Mouse (Mus musculus) intestine, embryonic 15.5 days (tissue): ENCODE measurements at regions not wholly inside any gene's neighbourhood (a gene's known extent, or its start where the extent isn't known, plus 50 kb on each side); places are given as distances from the start of the nearest gene placed in this dataset.
"Not testable (repeated sequence)": the region's sequence is repeated elsewhere in the genome, so short reads cannot be mapped to it uniquely, and the experiment has no call there.

ENCODE experiments used
- ATAC-seq: fragments of 200-750 bp; cut with Nextera tagmentation; 2 replicates; pipeline ENCODE4 v1.8.0; 2017; ENCODE audit warnings: moderate TSS enrichment, moderate library complexity
- H3K27ac ChIP-seq: fragments of 300-500 bp; sonication (generic); 2 replicates; pipeline ENCODE4 v1.5.1; 2015; ENCODE audit warnings: mild to moderate bottlenecking, inconsistent platforms
- H3K27me3 ChIP-seq: fragments of 300-500 bp; sonication (generic); replicated peaks from 2 replicates; pipeline ENCODE4 v1.6.1; 2015; ENCODE audit warnings: inconsistent platforms
- H3K36me3 ChIP-seq: fragments of 300-500 bp; sonication (generic); 2 replicates; pipeline ENCODE4 v1.6.1; 2015; ENCODE audit warnings: inconsistent platforms
- H3K4me1 ChIP-seq: fragments of 300-500 bp; sonication (generic); replicated peaks from 2 replicates; pipeline ENCODE4 v1.6.1; 2015; ENCODE audit warnings: inconsistent platforms
- H3K4me2 ChIP-seq: fragments of 300-500 bp; sonication (generic); replicated peaks from 2 replicates; pipeline ENCODE4 v1.6.1; 2015; ENCODE audit warnings: mild to moderate bottlenecking, inconsistent platforms
- H3K4me3 ChIP-seq: fragments of 300-500 bp; sonication (generic); replicated peaks from 2 replicates; pipeline ENCODE4 v1.5.1; 2015; ENCODE audit warnings: inconsistent platforms
- H3K9ac ChIP-seq: fragments of 300-500 bp; sonication (generic); 2 replicates; pipeline ENCODE4 v1.6.1; 2015; ENCODE audit warnings: inconsistent platforms
- H3K9me3 ChIP-seq: fragments of 300-500 bp; sonication (generic); 2 replicates; pipeline ENCODE4 v1.6.1; 2016; ENCODE audit warnings: inconsistent platforms
- WGBS: fragments of 180-500 bp; shearing (Covaris S2); methylation state at CpG from one replicate; pipeline ENCODE4 v1.1.7; 2015; 5-methylcytosine and 5-hydroxymethylcytosine counted together

- no peaks in the 10 kb centered on the region for H3K4me1 ChIP-seq
- H3K27ac ChIP-seq: no peak overlapping the region
- H3K27me3 ChIP-seq: no peaks in the 10 kb centered on the region
- ATAC-seq: no peak
- no peaks in the 10 kb centered on the region for H3K36me3 ChIP-seq
- no peaks in the 10 kb centered on the region for H3K9me3 ChIP-seq
- H3K4me2 ChIP-seq: no peak overlapping the region
- no peak overlapping the region for H3K9ac ChIP-seq
- no peak overlapping the region for H3K4me3 ChIP-seq
- 68% methylated on average over 8 of the region's 8 CpGs for WGBS
Measured at GRCm38 (mm10) chr12:40898414-40899027, 125.4 kb upstream of the Immp2l start.

- ATAC-seq: no peak
- Histone ChIP-seq H3K36me3 (no peaks in the 10 kb centered on the region), H3K4me3 (no peak overlapping the region), H3K9me3 (no peaks in the 10 kb centered on the region), H3K4me2 (no peak overlapping the region), H3K27ac (no peak overlapping the region), H3K9ac (no peak overlapping the region), H3K4me1 (no peaks in the 10 kb centered on the region), H3K27me3 (no peaks in the 10 kb centered on the region)
- 84% methylated on average over 1 of the region's 1 CpGs for WGBS
Measured at GRCm38 (mm10) chr12:40905650-40906338, 118.1 kb upstream of the Immp2l start.

GRCm38 (mm10) chr12:40906807-40907206 is 117.1 kb upstream of the Immp2l start:
- Histone ChIP-seq H3K9me3 (no peaks in the 10 kb centered on the region), H3K4me2 (no peak overlapping the region), H3K36me3 (no peaks in the 10 kb centered on the region), H3K9ac (no peak overlapping the region), H3K27me3 (no peaks in the 10 kb centered on the region), H3K4me3 (no peak overlapping the region), H3K4me1 (no peaks in the 10 kb centered on the region), H3K27ac (no peak overlapping the region)
- ATAC-seq: peak; percentile 72
- WGBS: 65% methylated on average over 2 of the region's 2 CpGs

- no peaks in the 10 kb centered on the region for H3K36me3 ChIP-seq
- H3K4me3 ChIP-seq: no peak overlapping the region
- H3K4me1 ChIP-seq: no peaks in the 10 kb centered on the region
- H3K27me3 ChIP-seq: no peaks in the 10 kb centered on the region
- WGBS: 46% methylated on average over 9 of the region's 9 CpGs
- no peak overlapping the region for H3K4me2 ChIP-seq
- no peaks in the 10 kb centered on the region for H3K9me3 ChIP-seq
- H3K27ac ChIP-seq: no peak overlapping the region
- H3K9ac ChIP-seq: no peak overlapping the region
- peak; percentile 78 for ATAC-seq
Measured at GRCm38 (mm10) chr12:40908809-40909795, 114.8 kb upstream of the Immp2l start.

GRCm38 (mm10) chr12:40917486-40917885 is 106.4 kb upstream of the Immp2l start:
- ATAC-seq: peak; percentile 92
- Histone ChIP-seq H3K9ac (no peak overlapping the region), H3K4me3 (no peak overlapping the region), H3K9me3 (no peaks in the 10 kb centered on the region), H3K36me3 (no peaks in the 10 kb centered on the region), H3K27me3 (no peaks in the 10 kb centered on the region), H3K4me2 (no peak overlapping the region), H3K4me1 (no peaks in the 10 kb centered on the region), H3K27ac (no peak overlapping the region)
- WGBS: 79% methylated on average over 3 of the region's 3 CpGs

- no peak overlapping the region for H3K27ac ChIP-seq
- H3K27me3 ChIP-seq: no peaks in the 10 kb centered on the region
- 70% methylated on average over 1 of the region's 1 CpGs for WGBS
- no peaks in the 10 kb centered on the region for H3K36me3 ChIP-seq
- H3K4me3 ChIP-seq: no peak overlapping the region
- no peak overlapping the region for H3K4me2 ChIP-seq
- no peaks in the 10 kb centered on the region for H3K9me3 ChIP-seq
- ATAC-seq: no peak
- H3K9ac ChIP-seq: no peak overlapping the region
- H3K4me1 ChIP-seq: no peaks in the 10 kb centered on the region
Measured at GRCm38 (mm10) chr12:40921988-40922387, 101.9 kb upstream of the Immp2l start.

- H3K9me3 ChIP-seq: no peaks in the 10 kb centered on the region
- no peak overlapping the region for H3K4me3 ChIP-seq
- no peak overlapping the region for H3K4me2 ChIP-seq
- no peak for ATAC-seq
- H3K9ac ChIP-seq: no peak overlapping the region
- no peaks in the 10 kb centered on the region for H3K4me1 ChIP-seq
- no peaks in the 10 kb centered on the region for H3K27me3 ChIP-seq
- WGBS: 100% methylated on average over 1 of the region's 1 CpGs
- no peaks in the 10 kb centered on the region for H3K36me3 ChIP-seq
- no peak overlapping the region for H3K27ac ChIP-seq
Measured at GRCm38 (mm10) chr12:40926681-40927080, 97.2 kb upstream of the Immp2l start.

- H3K27me3 ChIP-seq, H3K4me3 ChIP-seq, H3K4me1 ChIP-seq, H3K36me3 ChIP-seq, H3K9me3 ChIP-seq, H3K4me2 ChIP-seq, ATAC-seq, H3K27ac ChIP-seq, H3K9ac ChIP-seq: not testable (repeated sequence)
- WGBS: 87% methylated on average over 1 of the region's 1 CpGs
Measured at GRCm38 (mm10) chr12:40929409-40929808, 94.5 kb upstream of the Immp2l start.

- WGBS: 83% methylated on average over 2 of the region's 2 CpGs
- no peaks in the 10 kb centered on the region for H3K9me3 ChIP-seq
- no peak for ATAC-seq
Measured at GRCm38 (mm10) chr12:40935098-40935759, 88.7 kb upstream of the Immp2l start.

GRCm38 (mm10) chr12:40937037-40937436 is 86.9 kb upstream of the Immp2l start:
- Histone ChIP-seq H3K27me3 (no peaks in the 10 kb centered on the region), H3K36me3 (no peaks in the 10 kb centered on the region), H3K4me3 (no peak overlapping the region), H3K4me2 (no peak overlapping the region), H3K9me3 (no peaks in the 10 kb centered on the region), H3K9ac (no peak overlapping the region), H3K27ac (no peak overlapping the region), H3K4me1 (no peaks in the 10 kb centered on the region)
- WGBS: 60% methylated on average over 4 of the region's 4 CpGs
- ATAC-seq: no peak

More at GRCm38 (mm10) chr12:40935098-40935759, 88.7 kb upstream of the Immp2l start:
- no peak overlapping the region for H3K27ac ChIP-seq
- H3K4me2 ChIP-seq: no peak overlapping the region
- no peak overlapping the region for H3K4me3 ChIP-seq
- H3K27me3 ChIP-seq: no peaks in the 10 kb centered on the region
- no peaks in the 10 kb centered on the region for H3K36me3 ChIP-seq
- H3K4me1 ChIP-seq: no peaks in the 10 kb centered on the region
- no peak overlapping the region for H3K9ac ChIP-seq

- Histone ChIP-seq H3K27ac (no peak overlapping the region), H3K9ac (no peak overlapping the region), H3K9me3 (no peaks in the 10 kb centered on the region), H3K4me1 (no peaks in the 10 kb centered on the region), H3K4me3 (no peak overlapping the region), H3K27me3 (no peaks in the 10 kb centered on the region), H3K36me3 (no peaks in the 10 kb centered on the region), H3K4me2 (no peak overlapping the region)
- no peak for ATAC-seq
- 76% methylated on average over 6 of the region's 6 CpGs for WGBS
Measured at GRCm38 (mm10) chr12:40946888-40947287, 77.0 kb upstream of the Immp2l start.

- H3K4me3 ChIP-seq: no peak overlapping the region
- 75% methylated on average over 3 of the region's 3 CpGs for WGBS
- H3K27me3 ChIP-seq: no peaks in the 10 kb centered on the region
- no peak overlapping the region for H3K9ac ChIP-seq
- no peaks in the 10 kb centered on the region for H3K9me3 ChIP-seq
- no peaks in the 10 kb centered on the region for H3K36me3 ChIP-seq
- ATAC-seq: no peak
- no peaks in the 10 kb centered on the region for H3K4me1 ChIP-seq
- H3K27ac ChIP-seq: no peak overlapping the region
- H3K4me2 ChIP-seq: no peak overlapping the region
Measured at GRCm38 (mm10) chr12:40949580-40949979, 74.3 kb upstream of the Immp2l start.
